Mouse (Mus musculus) megakaryocyte, embryonic 14.5 days (primary cell): Measurements from ENCODE around the gene Uts2b.

Experiments
- FLI1 ChIP-seq: IDR thresholded peaks from 2 replicates; pipeline ENCODE4 v1.6.1; 2012; ENCODE audit warnings: low read length, inconsistent platforms, mixed read lengths
- GATA1 ChIP-seq: IDR thresholded peaks from 3 replicates; pipeline ENCODE4 v1.6.1; 2012; ENCODE audit warnings: mixed read lengths, low read length, inconsistent platforms, borderline replicate concordance

GRCm38 (mm10) chr16:27396951-27397350, 26.9 kb upstream of the Uts2b start:
- no peak for TF ChIP-seq FLI1
- TF ChIP-seq GATA1 = no peak
